Mouse (Mus musculus) frontal cortex, adult 2 months (tissue): ENCODE results near the gene Gas2l3. TPM values are rescaled to one million over a fixed set of nuclear protein-coding genes. Genes with fewer than 3 reads are reported as not detected.

ENCODE experiments used
- DNase-seq, 2 experiments: peaks; one replicate each; pipeline ENCODE4 v3.0.0; 2022; ENCODE audit warnings: low spot score in 1 of 2; ENCODE audit errors: extremely low spot score in 1 of 2
- polyA plus RNA-seq: library from polyadenylated mRNA; depleted of rRNA; stranded (reverse); fragments of >200 nt; gene quantifications from 2 replicates; pipeline ENCODE4 v1.2.3, GENCODE M21; 2012; rRNA removed

The Gas2l3 gene
- polyA plus RNA-seq, 1 experiment = 1.4 TPM

GRCm38 (mm10) chr10:89400674-89401336 lies 43.0 kb downstream of the Gas2l3 start:
- peak in 1 of 2 experiments; percentile 37 for DNase-seq

GRCm38 (mm10) chr10:89395823-89396222 lies 47.9 kb downstream of the Gas2l3 start:
- peak in 1 of 2 experiments; percentile 53 for DNase-seq

GRCm38 (mm10) chr10:89395321-89395720 lies 48.4 kb downstream of the Gas2l3 start:
- no peak for DNase-seq

GRCm38 (mm10) chr10:89392687-89393086 lies 51.1 kb downstream of the Gas2l3 start:
- no peak for DNase-seq

GRCm38 (mm10) chr10:89391571-89392163 lies 52.1 kb downstream of the Gas2l3 start:
- DNase-seq = no peak

GRCm38 (mm10) chr10:89386461-89386860 lies 57.3 kb downstream of the Gas2l3 start:
- no peak for DNase-seq

- peak; percentile 18 to 82 for DNase-seq
Observed at GRCm38 (mm10) chr10:89383462-89383861, 60.3 kb downstream of the Gas2l3 start.

GRCm38 (mm10) chr10:89377750-89378149 lies 66.0 kb downstream of the Gas2l3 start:
- no peak for DNase-seq

GRCm38 (mm10) chr10:89370051-89370450 lies 73.7 kb downstream of the Gas2l3 start:
- DNase-seq = no peak

GRCm38 (mm10) chr10:89358933-89359332 lies 84.8 kb downstream of the Gas2l3 start:
- DNase-seq = no peak

Other genes starting within 250 kb of the Gas2l3 start
- gene Ano4, start 99.2 kb downstream of the Gas2l3 start, polyA plus RNA-seq = 25.2 and 26.9 TPM in 2 replicates
- gene Nr1h4, start 89.6 kb upstream of the Gas2l3 start, polyA plus RNA-seq = 0.13 and 0.24 TPM in 2 replicates
- gene Slc17a8, start 177.3 kb upstream of the Gas2l3 start, polyA plus RNA-seq = 0.57 and 0.60 TPM in 2 replicates
- 28.9 and 31.0 TPM in 2 replicates for gene Scyl2, start 242.3 kb upstream of the Gas2l3 start, polyA plus RNA-seq